Mouse (Mus musculus) G1E (cell line): ENCODE data around the gene Zfp362. TPM values are rescaled to one million over a fixed set of nuclear protein-coding genes. Genes with fewer than 3 reads are reported as not detected.

Experiments used
- ATAC-seq: 2 replicates; pipeline ENCODE4 v1.8.0; 2016; ENCODE audit warnings: mild to moderate bottlenecking; ENCODE audit not compliant: insufficient number of reproducible peaks, poor library complexity, low FRiP score, severe bottlenecking; ENCODE audit errors: extremely low read depth
- DNase-seq: peaks from one replicate; pipeline ENCODE4 v3.0.0; 2012; ENCODE audit warnings: low spot score
- H3K27me3 ChIP-seq: 2 replicates; pipeline ENCODE4 v1.6.1; 2012; ENCODE audit warnings: mild to moderate bottlenecking, low read length, inconsistent platforms; ENCODE audit not compliant: insufficient read depth
- H3K36me3 ChIP-seq: replicated peaks from 2 replicates; pipeline ENCODE3; 2012; ENCODE audit warnings: mild to moderate bottlenecking, inconsistent platforms
- H3K4me1 ChIP-seq: 2 replicates; pipeline ENCODE4 v1.6.1; 2012; ENCODE audit warnings: low read depth, low read length, inconsistent platforms, mixed read lengths; ENCODE audit not compliant: insufficient read depth
- H3K4me3 ChIP-seq: 2 replicates; pipeline ENCODE4 v1.5.1; 2012; ENCODE audit warnings: low read depth, mild to moderate bottlenecking, inconsistent platforms, low read length, moderate library complexity, mixed read lengths
- H3K9me3 ChIP-seq: replicated peaks from 2 replicates; pipeline ENCODE4 v1.6.1; 2012; ENCODE audit warnings: inconsistent platforms
- CTCF ChIP-seq: IDR thresholded peaks from 2 replicates; pipeline ENCODE4 v1.5.1; 2012; ENCODE audit warnings: low read depth, low read length, inconsistent platforms, mixed read lengths
- GATA1 ChIP-seq: IDR thresholded peaks from 2 replicates; pipeline ENCODE4 v1.6.1; 2012; ENCODE audit warnings: borderline replicate concordance, low read length, inconsistent platforms, mixed read lengths
- GATA2 ChIP-seq: IDR thresholded peaks from 2 replicates; pipeline ENCODE4 v1.6.1; 2012; ENCODE audit warnings: low read depth, low read length, inconsistent platforms, borderline replicate concordance
- POLR2AphosphoS5 ChIP-seq: IDR thresholded peaks from 2 replicates; pipeline ENCODE4 v1.6.1; 2012; ENCODE audit warnings: low read depth, low read length, inconsistent platforms; ENCODE audit not compliant: insufficient replicate concordance
- TAL1 ChIP-seq: conservative IDR thresholded peaks from 2 replicates; pipeline ENCODE4 v1.6.1; 2012; ENCODE audit warnings: low read depth, low read length, inconsistent platforms, mixed read lengths
- polyA plus RNA-seq: library from polyadenylated mRNA; stranded (reverse); fragments of >175 nt; gene quantifications from 2 replicates; pipeline ENCODE4 v1.2.3, GENCODE M21; 2012
- total RNA-seq, 2 experiments: library from RNA; stranded (forward) in 1 of 2; stranded (reverse) in 1 of 2; fragments of 200-1000 nt in 1 of 2; fragments of >200 nt in 1 of 2; fragmentation: Nextera tagmentation in 1 of 2; gene quantifications; 2 replicates each; pipeline ENCODE4 v1.2.3; 2014 to 2017

Gene Zfp362
- total and polyA plus RNA-seq, 3 experiments, result 2.2 to 73.8 (median 26.6) TPM

DNA sequence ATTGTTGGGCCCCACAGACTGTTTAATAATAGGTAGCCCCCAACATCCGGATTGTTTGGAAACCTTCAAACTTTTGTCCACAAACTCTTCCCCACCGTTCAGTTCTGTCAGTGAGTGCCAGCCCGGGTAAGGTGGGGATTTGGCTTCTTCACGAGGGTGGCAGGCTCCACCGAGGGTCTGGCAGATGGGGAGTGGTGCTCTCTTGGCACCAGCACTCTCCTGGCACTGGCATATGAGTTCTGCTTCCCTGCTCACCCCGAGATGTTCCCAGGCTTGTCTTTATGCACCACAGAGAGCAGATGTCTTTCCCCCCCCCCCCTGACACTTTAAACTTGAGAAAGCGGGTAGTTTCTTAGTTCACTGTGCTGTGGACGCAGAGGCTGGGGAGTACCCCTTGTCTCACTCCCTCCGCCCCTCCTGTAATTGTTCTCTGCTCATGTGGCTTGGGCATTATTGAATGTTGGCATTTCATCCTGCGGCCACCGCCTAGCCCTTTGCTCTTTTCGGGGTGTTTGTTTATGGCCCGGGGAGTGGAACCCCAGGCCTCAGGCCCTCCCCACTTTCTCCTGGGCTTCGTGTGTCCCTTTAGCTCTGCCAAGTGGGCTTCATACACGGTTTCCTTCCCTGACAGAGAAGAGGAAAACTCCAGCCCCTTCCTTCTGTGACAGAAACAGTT is 76.7 kb downstream of the Zfp362 start:
- peaks cover 42% of the 10 kb centered on the region for H3K36me3 ChIP-seq
- H3K4me1 ChIP-seq, result peaks cover 47% of the 10 kb centered on the region
- peak overlapping the region; percentile 79; the same call in 1 of the 2 replicates for H3K4me3 ChIP-seq
- H3K9me3 ChIP-seq, result no peaks in the 10 kb centered on the region
- no peak for ATAC-seq
- peaks cover 3% of the 10 kb centered on the region for H3K27me3 ChIP-seq
- no peak for DNase-seq
- no peak for TF ChIP-seq POLR2AphosphoS5
- no peak for TF ChIP-seq TAL1
- no peak for TF ChIP-seq GATA2
- TF ChIP-seq GATA1, result no peak
- TF ChIP-seq CTCF, result no peak

GRCm38 (mm10) chr4:128728431-128728851 is 77.4 kb downstream of the Zfp362 start:
- no peaks in the 10 kb centered on the region for H3K9me3 ChIP-seq
- peaks cover 10% of the 10 kb centered on the region for H3K27me3 ChIP-seq
- H3K4me1 ChIP-seq, result peaks cover 39% of the 10 kb centered on the region
- ATAC-seq, result no peak
- H3K4me3 ChIP-seq, result peak overlapping the region; percentile 79
- TF ChIP-seq POLR2AphosphoS5 (no peak), GATA2 (no peak), CTCF (no peak), TAL1 (no peak), GATA1 (no peak)
- DNase-seq, result no peak
- peaks cover 35% of the 10 kb centered on the region for H3K36me3 ChIP-seq

- Histone ChIP-seq H3K4me3 (peak overlapping the region; percentile 79), H3K4me1 (peaks cover 38% of the 10 kb centered on the region)
These were observed 78.0 kb downstream of the Zfp362 start for GRCm38 (mm10) chr4:128727721-128728430.

DNA sequence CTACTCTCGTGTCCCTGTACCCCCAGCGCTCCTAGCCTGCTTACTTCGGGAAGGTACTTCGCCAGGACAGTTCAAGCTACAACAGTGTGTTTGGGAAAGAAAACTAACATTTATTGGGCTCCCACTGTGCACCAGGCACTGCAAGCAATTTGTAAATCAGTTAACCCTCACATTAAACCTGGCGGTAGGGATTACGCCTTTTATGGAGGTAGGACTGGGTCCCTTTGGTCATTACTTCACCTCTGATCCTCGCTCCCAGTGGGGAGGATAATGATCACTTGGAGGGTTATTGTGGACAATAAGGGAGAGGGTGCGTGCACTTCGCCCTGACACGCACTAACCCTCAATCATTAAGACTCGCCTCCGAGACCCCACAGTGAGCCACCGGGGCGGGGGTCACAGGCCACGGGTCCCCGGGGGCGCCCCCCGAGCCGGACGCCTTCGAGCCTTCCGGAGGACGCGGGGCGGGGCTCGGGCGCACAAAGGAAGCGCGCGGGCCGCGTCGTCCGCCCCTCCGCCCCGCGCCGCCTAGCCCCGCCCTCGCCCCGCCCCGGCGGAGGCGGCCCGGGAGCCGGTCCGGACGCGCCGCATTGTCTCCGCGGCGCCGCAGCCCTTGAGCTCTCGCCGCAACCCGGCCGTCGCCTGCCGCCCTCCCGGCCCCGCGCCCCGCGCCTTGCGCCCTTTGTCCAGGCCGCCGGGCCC is 78.7 kb downstream of the Zfp362 start:
- Histone ChIP-seq H3K4me1 (peaks cover 39% of the 10 kb centered on the region), H3K27me3 (peaks cover 19% of the 10 kb centered on the region), H3K36me3 (peaks cover 29% of the 10 kb centered on the region), H3K4me3 (peak overlapping the region; percentile 79), H3K9me3 (no peaks in the 10 kb centered on the region)
- peak; percentile 46 for ATAC-seq
- peak; percentile 90 for DNase-seq
- TF ChIP-seq TAL1 (no peak), POLR2AphosphoS5 (no peak), CTCF (no peak), GATA1 (no peak), GATA2 (no peak)

More at GRCm38 (mm10) chr4:128727721-128728430, 78.0 kb downstream of the Zfp362 start:
- peaks cover 31% of the 10 kb centered on the region for H3K36me3 ChIP-seq
- H3K9me3 ChIP-seq, result no peaks in the 10 kb centered on the region
- TF ChIP-seq TAL1 (no peak), GATA1 (no peak), CTCF (no peak)
- DNase-seq (peak; percentile 71), ATAC-seq (peak; percentile 24; the same call in 1 of the 2 replicates)
- peaks cover 16% of the 10 kb centered on the region for H3K27me3 ChIP-seq

DNA sequence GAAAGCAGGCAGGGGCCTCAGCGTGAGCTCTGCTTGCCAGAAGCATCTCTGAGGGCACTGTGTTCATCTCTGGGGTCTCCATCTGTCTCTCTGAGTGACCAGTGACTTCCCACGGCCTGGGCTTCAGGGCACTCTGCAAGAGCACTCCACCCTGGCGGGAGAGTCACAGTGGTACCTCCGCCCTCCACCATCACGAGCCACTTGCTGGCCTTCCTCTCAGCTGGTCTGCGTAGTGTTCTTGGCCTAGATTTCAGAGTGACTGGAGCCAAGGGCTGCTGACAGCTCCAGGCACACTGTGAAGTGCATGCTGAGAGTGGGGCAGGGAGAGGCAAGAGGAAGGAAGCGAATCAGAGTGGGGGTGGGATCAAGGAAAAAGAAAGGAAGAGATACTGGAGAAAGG is 81.8 kb downstream of the Zfp362 start:
- ATAC-seq (no peak), DNase-seq (no peak)
- Histone ChIP-seq H3K4me1 (peaks cover 24% of the 10 kb centered on the region), H3K4me3 (no peak overlapping the region), H3K9me3 (no peaks in the 10 kb centered on the region), H3K27me3 (peaks cover 34% of the 10 kb centered on the region), H3K36me3 (peaks cover 1% of the 10 kb centered on the region)
- TF ChIP-seq GATA1 (no peak), POLR2AphosphoS5 (no peak), TAL1 (no peak), GATA2 (no peak), CTCF (no peak)

GRCm38 (mm10) chr4:128723431-128723830 is 82.4 kb downstream of the Zfp362 start:
- no peaks in the 10 kb centered on the region for H3K36me3 ChIP-seq
- peaks cover 17% of the 10 kb centered on the region for H3K4me1 ChIP-seq
- H3K27me3 ChIP-seq, result peaks cover 34% of the 10 kb centered on the region
- no peak for DNase-seq
- ATAC-seq, result no peak
- no peaks in the 10 kb centered on the region for H3K9me3 ChIP-seq
- no peak overlapping the region for H3K4me3 ChIP-seq
- no peak for TF ChIP-seq TAL1
- no peak for TF ChIP-seq POLR2AphosphoS5
- no peak for TF ChIP-seq CTCF
- no peak for TF ChIP-seq GATA1

Other genes with a start within 250 kb of the Zfp362 start
- 6.1 and 6.3 TPM in 2 replicates for gene Zscan20, start 195.9 kb downstream of the Zfp362 start, total RNA-seq (2014; fragmentation: Nextera tagmentation)
- gene Zscan20, start 195.9 kb downstream of the Zfp362 start, total RNA-seq (2017), result 5.7 and 6.1 TPM in 2 replicates
- 2.8 and 3.2 TPM in 2 replicates for gene Zscan20, start 195.9 kb downstream of the Zfp362 start, polyA plus RNA-seq
- not detected in 2 replicates for gene Tlr12, start 187.4 kb downstream of the Zfp362 start, total RNA-seq (2014; fragmentation: Nextera tagmentation)
- gene Tlr12, start 187.4 kb downstream of the Zfp362 start, total RNA-seq (2017), result 0.12 TPM in 1 of 2 replicates, not detected in the other
- gene Tlr12, start 187.4 kb downstream of the Zfp362 start, polyA plus RNA-seq, result not detected in 2 replicates
- gene Phc2, start 151.3 kb downstream of the Zfp362 start, total RNA-seq (2014; fragmentation: Nextera tagmentation), result 58.8 and 63.5 TPM in 2 replicates
- 16.2 and 17.5 TPM in 2 replicates for gene Phc2, start 151.3 kb downstream of the Zfp362 start, total RNA-seq (2017)
- gene Phc2, start 151.3 kb downstream of the Zfp362 start, polyA plus RNA-seq, result 121 and 131 TPM in 2 replicates
- not detected in 2 replicates for gene A3galt2, start 50.7 kb downstream of the Zfp362 start, total RNA-seq (2014; fragmentation: Nextera tagmentation)
- 0.12 and 0.16 TPM in 2 replicates for gene A3galt2, start 50.7 kb downstream of the Zfp362 start, total RNA-seq (2017)
- not detected in 2 replicates for gene A3galt2, start 50.7 kb downstream of the Zfp362 start, polyA plus RNA-seq
- gene Trim62, start 77.5 kb upstream of the Zfp362 start, total RNA-seq (2014; fragmentation: Nextera tagmentation), result not detected in 2 replicates
- 0.12 and 0.16 TPM in 2 replicates for gene Trim62, start 77.5 kb upstream of the Zfp362 start, total RNA-seq (2017)
- not detected in 2 replicates for gene Trim62, start 77.5 kb upstream of the Zfp362 start, polyA plus RNA-seq
- gene Azin2, start 156.4 kb upstream of the Zfp362 start, total RNA-seq (2014; fragmentation: Nextera tagmentation), result not detected in 2 replicates
- gene Azin2, start 156.4 kb upstream of the Zfp362 start, total RNA-seq (2017), result not detected in 2 replicates
- not detected in 2 replicates for gene Azin2, start 156.4 kb upstream of the Zfp362 start, polyA plus RNA-seq
- 103 TPM in 2 replicates for gene Ak2, start 185.9 kb upstream of the Zfp362 start, total RNA-seq (2014; fragmentation: Nextera tagmentation)
- 209 and 214 TPM in 2 replicates for gene Ak2, start 185.9 kb upstream of the Zfp362 start, total RNA-seq (2017)
- 166 and 196 TPM in 2 replicates for gene Ak2, start 185.9 kb upstream of the Zfp362 start, polyA plus RNA-seq